Mouse (Mus musculus) intestine, embryonic 15.5 days (tissue): ENCODE measurements around the gene Abcc4. TPM values are rescaled to one million over a fixed set of nuclear protein-coding genes. Genes with fewer than 3 reads are reported as not detected.
A peak's percentile ranks its signal among the peaks of the same experiment; 100 is the strongest.

Experiments used
- ATAC-seq: fragments of 200-750 bp; cut with Nextera tagmentation; 2 replicates; pipeline ENCODE4 v1.8.0; 2017; ENCODE audit warnings: moderate TSS enrichment, moderate library complexity
- H3K27ac ChIP-seq: fragments of 300-500 bp; sonication (generic); 2 replicates; pipeline ENCODE4 v1.5.1; 2015; ENCODE audit warnings: mild to moderate bottlenecking, inconsistent platforms
- H3K27me3 ChIP-seq: fragments of 300-500 bp; sonication (generic); replicated peaks from 2 replicates; pipeline ENCODE4 v1.6.1; 2015; ENCODE audit warnings: inconsistent platforms
- H3K36me3 ChIP-seq: fragments of 300-500 bp; sonication (generic); 2 replicates; pipeline ENCODE4 v1.6.1; 2015; ENCODE audit warnings: inconsistent platforms
- H3K4me1 ChIP-seq: fragments of 300-500 bp; sonication (generic); replicated peaks from 2 replicates; pipeline ENCODE4 v1.6.1; 2015; ENCODE audit warnings: inconsistent platforms
- H3K4me2 ChIP-seq: fragments of 300-500 bp; sonication (generic); replicated peaks from 2 replicates; pipeline ENCODE4 v1.6.1; 2015; ENCODE audit warnings: mild to moderate bottlenecking, inconsistent platforms
- H3K4me3 ChIP-seq: fragments of 300-500 bp; sonication (generic); replicated peaks from 2 replicates; pipeline ENCODE4 v1.5.1; 2015; ENCODE audit warnings: inconsistent platforms
- H3K9ac ChIP-seq: fragments of 300-500 bp; sonication (generic); 2 replicates; pipeline ENCODE4 v1.6.1; 2015; ENCODE audit warnings: inconsistent platforms
- H3K9me3 ChIP-seq: fragments of 300-500 bp; sonication (generic); 2 replicates; pipeline ENCODE4 v1.6.1; 2016; ENCODE audit warnings: inconsistent platforms
- WGBS: fragments of 180-500 bp; shearing (Covaris S2); methylation state at CpG from one replicate; pipeline ENCODE4 v1.1.7; 2015; 5-methylcytosine and 5-hydroxymethylcytosine counted together
- polyA plus RNA-seq: library from polyadenylated mRNA; unstranded; fragments of >200 nt; fragmentation: Nextera tagmentation; extraction: Ambion mirVana; gene quantifications from 2 replicates; pipeline ENCODE4 v1.2.1, GENCODE M21; 2015

Abcc4 gene
- polyA plus RNA-seq, 1 experiment from 2014 or later = 2.2 TPM

- no peak overlapping the region for H3K4me2 ChIP-seq
- WGBS = 47% methylated on average over 9 of the region's 9 CpGs
- no peak overlapping the region for H3K9ac ChIP-seq
- H3K4me3 ChIP-seq = no peak overlapping the region
- H3K36me3 ChIP-seq = no peaks in the 10 kb centered on the region
- H3K27ac ChIP-seq = no peak overlapping the region
- peak; percentile 82 for ATAC-seq
- 0 out of 2 replicates have a peak, but pooled peaks cover 2% of the 10 kb centered on the region for H3K4me1 ChIP-seq
- H3K9me3 ChIP-seq = no peaks in the 10 kb centered on the region
- H3K27me3 ChIP-seq = no peaks in the 10 kb centered on the region
Observed at GRCm38 (mm10) chr14:118613734-118614133, 92.3 kb downstream of the Abcc4 start.

GRCm38 (mm10) chr14:118611714-118612113 lies 94.3 kb downstream of the Abcc4 start:
- H3K27ac ChIP-seq = no peak overlapping the region
- H3K9me3 ChIP-seq = no peaks in the 10 kb centered on the region
- 58% methylated on average over 17 of the region's 17 CpGs for WGBS
- no peak overlapping the region for H3K4me3 ChIP-seq
- no peaks in the 10 kb centered on the region for H3K36me3 ChIP-seq
- no peak overlapping the region; the same call in 1 of the 2 replicates for H3K4me2 ChIP-seq
- H3K4me1 ChIP-seq = 0 out of 2 replicates have a peak, but pooled peaks cover 2% of the 10 kb centered on the region
- ATAC-seq = peak; percentile 60
- no peaks in the 10 kb centered on the region for H3K27me3 ChIP-seq
- no peak overlapping the region for H3K9ac ChIP-seq

GRCm38 (mm10) chr14:118610786-118611185 lies 95.2 kb downstream of the Abcc4 start:
- Histone ChIP-seq H3K27ac (no peak overlapping the region), H3K36me3 (no peaks in the 10 kb centered on the region), H3K9me3 (no peaks in the 10 kb centered on the region), H3K4me2 (no peak overlapping the region), H3K4me3 (no peak overlapping the region), H3K4me1 (0 out of 2 replicates have a peak, but pooled peaks cover 2% of the 10 kb centered on the region), H3K9ac (no peak overlapping the region), H3K27me3 (no peaks in the 10 kb centered on the region)
- no peak for ATAC-seq
- WGBS = 95% methylated on average over 11 of the region's 11 CpGs

- Histone ChIP-seq H3K27me3 (no peaks in the 10 kb centered on the region), H3K9ac (no peak overlapping the region), H3K4me3 (no peak overlapping the region), H3K4me1 (0 out of 2 replicates have a peak, but pooled peaks cover 2% of the 10 kb centered on the region), H3K27ac (no peak overlapping the region), H3K36me3 (no peaks in the 10 kb centered on the region), H3K9me3 (no peaks in the 10 kb centered on the region), H3K4me2 (no peak overlapping the region)
- ATAC-seq = no peak
- WGBS = 80% methylated on average over 16 of the region's 16 CpGs
Observed at GRCm38 (mm10) chr14:118608816-118609465, 97.1 kb downstream of the Abcc4 start.

GRCm38 (mm10) chr14:118608317-118608716 lies 97.7 kb downstream of the Abcc4 start:
- Histone ChIP-seq H3K9ac (no peak overlapping the region), H3K4me2 (no peak overlapping the region), H3K27me3 (no peaks in the 10 kb centered on the region), H3K27ac (no peak overlapping the region), H3K9me3 (no peaks in the 10 kb centered on the region), H3K4me1 (0 out of 2 replicates have a peak, but pooled peaks cover 2% of the 10 kb centered on the region), H3K36me3 (no peaks in the 10 kb centered on the region), H3K4me3 (no peak overlapping the region)
- no peak for ATAC-seq
- 88% methylated on average over 7 of the region's 7 CpGs for WGBS

GRCm38 (mm10) chr14:118606476-118606875 lies 99.5 kb downstream of the Abcc4 start:
- H3K27ac ChIP-seq = no peak overlapping the region
- no peak overlapping the region for H3K4me2 ChIP-seq
- no peak overlapping the region for H3K9ac ChIP-seq
- no peak overlapping the region for H3K4me3 ChIP-seq
- ATAC-seq = no peak
- no peaks in the 10 kb centered on the region for H3K4me1 ChIP-seq
- 83% methylated on average over 9 of the region's 9 CpGs for WGBS
- H3K27me3 ChIP-seq = no peaks in the 10 kb centered on the region
- H3K9me3 ChIP-seq = no peaks in the 10 kb centered on the region
- H3K36me3 ChIP-seq = no peaks in the 10 kb centered on the region

GRCm38 (mm10) chr14:118604903-118605302 lies 101.1 kb downstream of the Abcc4 start:
- 90% methylated on average over 2 of the region's 2 CpGs for WGBS
- no peak for ATAC-seq
- no peak overlapping the region for H3K27ac ChIP-seq
- H3K4me1 ChIP-seq = no peaks in the 10 kb centered on the region
- H3K9ac ChIP-seq = no peak overlapping the region
- H3K9me3 ChIP-seq = no peaks in the 10 kb centered on the region
- no peak overlapping the region for H3K4me2 ChIP-seq
- H3K27me3 ChIP-seq = no peaks in the 10 kb centered on the region
- no peaks in the 10 kb centered on the region for H3K36me3 ChIP-seq
- H3K4me3 ChIP-seq = no peak overlapping the region

- no peak overlapping the region for H3K4me2 ChIP-seq
- no peak overlapping the region for H3K27ac ChIP-seq
- H3K4me3 ChIP-seq = no peak overlapping the region
- no peaks in the 10 kb centered on the region for H3K36me3 ChIP-seq
- WGBS = 72% methylated on average over 8 of the region's 8 CpGs
- no peaks in the 10 kb centered on the region for H3K9me3 ChIP-seq
- H3K9ac ChIP-seq = no peak overlapping the region
- H3K4me1 ChIP-seq = no peaks in the 10 kb centered on the region
- no peaks in the 10 kb centered on the region for H3K27me3 ChIP-seq
- ATAC-seq = no peak
Observed at GRCm38 (mm10) chr14:118602031-118602430, 104.0 kb downstream of the Abcc4 start.

- Histone ChIP-seq H3K27me3 (no peaks in the 10 kb centered on the region), H3K4me2 (no peak overlapping the region), H3K36me3 (no peaks in the 10 kb centered on the region), H3K27ac (no peak overlapping the region), H3K9me3 (no peaks in the 10 kb centered on the region), H3K9ac (no peak overlapping the region), H3K4me1 (no peaks in the 10 kb centered on the region), H3K4me3 (no peak overlapping the region)
- WGBS = 70% methylated on average over 6 of the region's 6 CpGs
- no peak for ATAC-seq
Observed at GRCm38 (mm10) chr14:118600746-118601145, 105.3 kb downstream of the Abcc4 start.

GRCm38 (mm10) chr14:118598757-118599156 lies 107.3 kb downstream of the Abcc4 start:
- Histone ChIP-seq H3K27me3 (no peaks in the 10 kb centered on the region), H3K9ac (no peak overlapping the region), H3K4me1 (no peaks in the 10 kb centered on the region), H3K9me3 (no peaks in the 10 kb centered on the region), H3K36me3 (no peaks in the 10 kb centered on the region), H3K4me2 (no peak overlapping the region), H3K4me3 (no peak overlapping the region), H3K27ac (no peak overlapping the region)
- 92% methylated on average over 3 of the region's 3 CpGs for WGBS
- no peak for ATAC-seq

- Histone ChIP-seq H3K9me3 (no peaks in the 10 kb centered on the region), H3K27ac (no peak overlapping the region), H3K4me3 (no peak overlapping the region)
Observed at GRCm38 (mm10) chr14:118594463-118594862, 111.6 kb downstream of the Abcc4 start.

GRCm38 (mm10) chr14:118591477-118592403 lies 114.3 kb downstream of the Abcc4 start:
- Histone ChIP-seq H3K4me1 (0 out of 2 replicates have a peak, but pooled peaks cover 2% of the 10 kb centered on the region), H3K4me2 (no peak overlapping the region), H3K9me3 (no peaks in the 10 kb centered on the region), H3K36me3 (no peaks in the 10 kb centered on the region), H3K9ac (no peak overlapping the region), H3K4me3 (no peak overlapping the region), H3K27ac (no peak overlapping the region), H3K27me3 (no peaks in the 10 kb centered on the region)
- peak; percentile 81 for ATAC-seq
- WGBS = 49% methylated on average over 20 of the region's 20 CpGs

More at GRCm38 (mm10) chr14:118594463-118594862, 111.6 kb downstream of the Abcc4 start:
- no peak for ATAC-seq
- H3K27me3 ChIP-seq = no peaks in the 10 kb centered on the region
- H3K9ac ChIP-seq = no peak overlapping the region
- WGBS = 83% methylated on average over 13 of the region's 13 CpGs
- H3K4me1 ChIP-seq = 0 out of 2 replicates have a peak, but pooled peaks cover 2% of the 10 kb centered on the region
- H3K4me2 ChIP-seq = no peak overlapping the region
- H3K36me3 ChIP-seq = no peaks in the 10 kb centered on the region
